In genomic region chr10:78464792-78465207, GRCm38 (mm10) we compare ENCODE assay signal across 8 mouse cellular contexts. TPM values are rescaled to one million over a fixed set of nuclear protein-coding genes. Genes with fewer than 3 reads are reported as not detected.
DNase-seq lines count a peak whose midpoint lies in the region; ATAC-seq and TF ChIP-seq lines count a peak whose summit lies in the region.

Gene Pdxk, minus strand, starts transcription at chr10:78464975.

- peaks cover 7% of the 10 kb centered on the region; the same call in 1 of the 2 replicates for H3K4me1 ChIP-seq in heart, embryonic 11.5 days (ENCODE audit: control insufficient read depth, insufficient read depth, low read length)
- H3K4me1 ChIP-seq in kidney, embryonic 16.5 days (ENCODE audit: insufficient read depth, low read length): peaks cover 15% of the 10 kb centered on the region
- H3K4me1 ChIP-seq in liver, adult 2 months (ENCODE audit: control insufficient read depth, insufficient read depth, low read length): peaks cover 22% of the 10 kb centered on the region

- peak within 1 kb of the TSS; percentile 97 for H3K4me2 ChIP-seq in heart, embryonic 11.5 days
- H3K4me2 ChIP-seq in kidney, embryonic 16.5 days (replicated peaks; ENCODE audit: low read depth, low read length): peak within 1 kb of the TSS; percentile 91
- peak within 1 kb of the TSS; percentile 95 for H3K4me2 ChIP-seq in myocyte (ENCODE audit: low read depth)

- H3K4me3 ChIP-seq in heart, embryonic 11.5 days (ENCODE audit: low read depth, low read length): peak within 1 kb of the TSS; percentile 72
- H3K4me3 ChIP-seq in kidney, embryonic 16.5 days (ENCODE audit: low read length): peak within 1 kb of the TSS; percentile 56
- peak within 1 kb of the TSS; percentile 73 for H3K4me3 ChIP-seq in liver, adult 2 months (ENCODE audit: insufficient read depth, low read depth, low read length)
- peak within 1 kb of the TSS; percentile 58 for H3K4me3 ChIP-seq in myocyte

- H3K79me2 ChIP-seq in liver, adult 2 months (ENCODE audit: control insufficient read depth, insufficient read depth, low read length): peaks cover 16% of the 10 kb centered on the region; the same call in 1 of the 2 replicates
- no peaks in the 10 kb centered on the region for H3K79me2 ChIP-seq in myocyte (ENCODE audit: control insufficient read depth, insufficient read depth)

- no peaks in the 10 kb centered on the region for H3K9me3 ChIP-seq in heart, embryonic 11.5 days (replicated peaks; ENCODE audit: control insufficient read depth, low read length)
- no peaks in the 10 kb centered on the region for H3K9me3 ChIP-seq in kidney, embryonic 16.5 days (ENCODE audit: low read length)

- H3K9ac ChIP-seq in heart, embryonic 11.5 days (ENCODE audit: low read depth, low read length): peak within 1 kb of the TSS; percentile 70
- H3K9ac ChIP-seq in kidney, embryonic 16.5 days (replicated peaks; ENCODE audit: low read length): peak within 1 kb of the TSS; percentile 69
- H3K9ac ChIP-seq in liver, adult 2 months (ENCODE audit: low read depth, low read length): peak within 1 kb of the TSS; percentile 85

- H3K27me3 ChIP-seq in heart, embryonic 11.5 days (ENCODE audit: control insufficient read depth, insufficient read depth, low read length): no peaks in the 10 kb centered on the region
- no peaks in the 10 kb centered on the region for H3K27me3 ChIP-seq in kidney, embryonic 16.5 days (ENCODE audit: insufficient read depth, low read length)
- H3K27me3 ChIP-seq in liver, adult 2 months (ENCODE audit: control insufficient read depth, insufficient read depth, low read length): no peaks in the 10 kb centered on the region
- no peaks in the 10 kb centered on the region for H3K27me3 ChIP-seq in myocyte (ENCODE audit: control insufficient read depth, insufficient read depth, insufficient read length)
- H3K27me3 ChIP-seq in splenic B cell, adult 2 months (ENCODE audit: control insufficient read depth, insufficient read depth, low read length, poor library complexity, severe bottlenecking): no peaks in the 10 kb centered on the region

- WGBS in heart, embryonic 11.5 days (ENCODE audit: insufficient replicate concordance): under 1% methylated on average over 35 of the region's 35 CpGs
- WGBS in kidney, embryonic 16.5 days: under 1% methylated on average over 35 of the region's 35 CpGs
- under 1% methylated on average over 35 of the region's 35 CpGs for WGBS in liver, adult 2 months

- TF ChIP-seq POLR2A in liver, adult 2 months (IDR thresholded peaks at IDR 0.05; ENCODE audit: extremely low read depth, insufficient read depth, low read length): peak; percentile 86
- peak; percentile 84 for TF ChIP-seq POLR2A in myocyte (IDR thresholded peaks at IDR 0.05; ENCODE audit: insufficient read length, low read depth)

- H3K36me3 ChIP-seq in heart, embryonic 11.5 days (ENCODE audit: control insufficient read depth, insufficient read depth, low read length): no peaks in the 10 kb centered on the region
- no peaks in the 10 kb centered on the region for H3K36me3 ChIP-seq in kidney, embryonic 16.5 days (ENCODE audit: insufficient read depth, low read length)
- H3K36me3 ChIP-seq in liver, adult 2 months (ENCODE audit: control insufficient read depth, insufficient read depth, low read length): no peaks in the 10 kb centered on the region
- H3K36me3 ChIP-seq in myocyte (ENCODE audit: control insufficient read depth, insufficient read depth): no peaks in the 10 kb centered on the region
- no peaks in the 10 kb centered on the region for H3K36me3 ChIP-seq in splenic B cell, adult 2 months (ENCODE audit: control insufficient read depth, insufficient read depth, low read length, poor library complexity, severe bottlenecking)

- H3K27ac ChIP-seq in heart, embryonic 11.5 days (ENCODE audit: low read depth, low read length): peak within 1 kb of the TSS; percentile 50; the same call in 1 of the 2 replicates
- peak within 1 kb of the TSS; percentile 25; the same call in 1 of the 2 replicates for H3K27ac ChIP-seq in kidney, embryonic 16.5 days (ENCODE audit: low read length)
- peak within 1 kb of the TSS; percentile 78 for H3K27ac ChIP-seq in liver, adult 2 months (replicated peaks; ENCODE audit: insufficient read depth, low read depth, low read length)

- ATAC-seq in erythroblast, adult 5-6 weeks (replicated peaks; ENCODE audit: low FRiP score, poor library complexity, severe bottlenecking): peak; percentile 70
- ATAC-seq in heart, embryonic 11.5 days (replicated peaks; ENCODE audit: insufficient number of reproducible peaks, low FRiP score, low TSS enrichment): peak; percentile 91
- ATAC-seq in kidney, embryonic 16.5 days (ENCODE audit: low FRiP score, low TSS enrichment): peak; percentile 94

- peak; percentile 97 to 98 for DNase-seq in B cell, adult 2 months
- peak; percentile 98 for DNase-seq in brain, adult 2 months (ENCODE audit: low read depth, low spot score)
- peak; percentile 87 for DNase-seq in liver, adult 2 months (ENCODE audit: extremely low read depth, low read depth, low spot score)
- peak; percentile 99 for DNase-seq in splenic B cell, adult 2 months (ENCODE audit: low read depth, low spot score)

- TF ChIP-seq CTCF in liver, adult 2 months (IDR thresholded peaks at IDR 0.05; ENCODE audit: low read depth, low read length): no peak

- H3ac ChIP-seq in myocyte (ENCODE audit: control insufficient read depth, insufficient read length): peak within 1 kb of the TSS; percentile 23

TF ChIP-seq in myocyte, 11 proteins besides CTCF, POLR2A, EP300 and RAD21:
- TF ChIP-seq USF1 (IDR thresholded peaks at IDR 0.05; ENCODE audit: low read depth) (peak; percentile 93), POLR2AphosphoS2 (IDR thresholded peaks at IDR 0.05; ENCODE audit: insufficient read length, low read depth) (peak; percentile 69), MAX (IDR thresholded peaks at IDR 0.05; ENCODE audit: low read depth) (no peak), MYOG (IDR thresholded peaks at IDR 0.05; ENCODE audit: control insufficient read depth in 1 of 3, insufficient read depth in 1 of 3, insufficient read length in 2 of 3, low read depth in 2 of 3) (peak in 1 of 3 experiments; percentile 5), SRF (IDR thresholded peaks at IDR 0.05; ENCODE audit: control insufficient read depth, insufficient read length, low read depth) (peak; percentile 43), TCF3 (IDR thresholded peaks at IDR 0.05; ENCODE audit: insufficient read length, low read depth) (no peak)

RNA-seq across cellular contexts. Expression of gene Pdxk, which starts in this region (rescaled TPM):
- total RNA-seq in erythroblast, adult 5-6 weeks (2015; ENCODE audit: low replicate concordance): 2.9 and 6.3 TPM in 2 replicates
- 1.4 TPM in 2 replicates for total RNA-seq in erythroblast, adult 5-6 weeks (2017; ENCODE audit: low replicate concordance)
- polyA plus RNA-seq in heart, embryonic 11.5 days (2014; fragmentation: Nextera tagmentation; extraction: Ambion mirVana): 4.2 and 4.3 TPM in 2 replicates
- 28.4 and 29.8 TPM in 2 replicates for polyA plus RNA-seq in kidney, embryonic 16.5 days (2015; fragmentation: Nextera tagmentation; extraction: Ambion mirVana)
- 19.9 TPM in 2 replicates for total RNA-seq in liver, adult 2 months (2014; rRNA removed)
- 29.2 and 29.5 TPM in 2 replicates for polyA plus RNA-seq in liver, adult 2 months (2012; rRNA removed)
- 5.7 TPM for polyA plus RNA-seq in myocyte (2012; fragmentation: generic; extraction: Trizol)

Comparison
In these comparisons a context has a peak if more than half of its experiments do, and no peak if none do; other contexts are left out.
1. Peak in every context shown above with its lines: DNase-seq, ATAC-seq, H3K4me3 ChIP-seq and H3K27ac ChIP-seq.
2. H3K27ac ChIP-seq: peak in every context shown above with its lines; median percentile 78 in liver, adult 2 months; 50 in heart, embryonic 11.5 days; 25 in kidney, embryonic 16.5 days.